23 mouse cellular contexts compared by ENCODE assay signal in the genomic region with DNA sequence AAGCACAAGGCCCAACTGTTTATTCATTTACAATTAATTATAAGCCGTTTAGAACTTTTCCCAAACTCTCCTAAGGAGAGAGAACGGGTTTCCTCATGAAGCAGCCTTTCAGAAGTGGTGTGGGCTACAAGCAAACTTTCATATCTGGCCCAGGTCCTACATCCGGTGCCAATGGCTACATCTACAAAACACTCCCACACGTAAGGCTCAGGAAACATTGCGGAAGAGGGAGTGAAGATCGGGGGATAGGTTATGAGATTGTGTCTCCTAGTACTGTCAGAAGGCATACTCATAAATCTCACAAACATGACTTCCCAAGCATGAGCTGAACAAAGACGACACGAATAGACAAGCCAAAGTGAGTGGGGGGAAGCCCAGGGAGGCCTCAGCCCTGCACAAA. TPM values are rescaled to one million over a fixed set of nuclear protein-coding genes. Genes with fewer than 3 reads are reported as not detected.
"Had no signal": no experiment of that assay in that cellular context is flagged by ENCODE, and none has a peak within 500 bp of the region (broad histone marks: within the 10 kb centered on the region; RNA-seq: fewer than 3 reads in every experiment).

No protein-coding gene starts in this region.

- H3K9ac ChIP-seq: limb, embryonic 12.5 days; limb, embryonic 15.5 days; liver, embryonic 14.5 days; liver, postnatal 0 days had no signal

- H3K36me3 ChIP-seq: limb, embryonic 12.5 days; limb, embryonic 15.5 days had no signal

- H3K4me1 ChIP-seq: limb, embryonic 12.5 days; limb, embryonic 15.5 days had no signal

- H3K9me3 ChIP-seq: limb, embryonic 12.5 days; limb, embryonic 15.5 days had no signal

- ATAC-seq: liver, postnatal 0 days had no signal

- H3K27ac ChIP-seq: limb, embryonic 12.5 days; limb, embryonic 15.5 days; liver, embryonic 14.5 days had no signal

- H3K4me2 ChIP-seq: limb, embryonic 12.5 days; limb, embryonic 15.5 days; liver, embryonic 11.5 days; midbrain, embryonic 11.5 days had no signal

- H3K27me3 ChIP-seq: limb, embryonic 12.5 days; limb, embryonic 15.5 days had no signal

- DNase-seq: kidney, adult 8-10 months; kidney, postnatal 14 days; kidney, postnatal 4 days; left cerebral cortex, postnatal 4 days; liver, postnatal 0 days; lung, postnatal 14 days; midbrain, embryonic 14.5 days; thymus, postnatal 25 days had no signal

- H3K4me3 ChIP-seq: limb, embryonic 12.5 days; limb, embryonic 15.5 days had no signal

RNA-seq across cellular contexts. Expression of gene Slc5a2, which starts 46.4 kb away (rescaled TPM):
- total RNA-seq: layer of hippocampus, adult 18-20 months; layer of hippocampus, postnatal 14 days; left cerebral cortex, adult 8-10 months; left cerebral cortex, postnatal 14 days; left cerebral cortex, postnatal 4 days; megakaryocyte progenitor cell, adult 5-6 weeks; midbrain, postnatal 0 days had no signal
- polyA plus RNA-seq: limb, embryonic 12.5 days; limb, embryonic 15.5 days; lung, embryonic 16.5 days; midbrain, embryonic 14.5 days; midbrain, postnatal 0 days; neural tube, embryonic 14.5 days; small intestine, adult 2 months; thymus, postnatal 0 days had no signal
